Mouse (Mus musculus) 416B (cell line): Measurements from ENCODE around the gene Bmpr2.

Source experiments
- DNase-seq: peaks from one replicate; pipeline ENCODE4 v3.0.0; 2011; ENCODE audit warnings: low read depth

The Bmpr2 gene

GRCm38 (mm10) chr1:59763164-59763768, at the start of gene Bmpr2:
Bmpr2 (plus strand) TSS chr1:59763400.
- peak; percentile 83 for DNase-seq

- peak; percentile 75 for DNase-seq
Measured at GRCm38 (mm10) chr1:59719900-59720299, 43.3 kb upstream of the Bmpr2 start.

DNA sequence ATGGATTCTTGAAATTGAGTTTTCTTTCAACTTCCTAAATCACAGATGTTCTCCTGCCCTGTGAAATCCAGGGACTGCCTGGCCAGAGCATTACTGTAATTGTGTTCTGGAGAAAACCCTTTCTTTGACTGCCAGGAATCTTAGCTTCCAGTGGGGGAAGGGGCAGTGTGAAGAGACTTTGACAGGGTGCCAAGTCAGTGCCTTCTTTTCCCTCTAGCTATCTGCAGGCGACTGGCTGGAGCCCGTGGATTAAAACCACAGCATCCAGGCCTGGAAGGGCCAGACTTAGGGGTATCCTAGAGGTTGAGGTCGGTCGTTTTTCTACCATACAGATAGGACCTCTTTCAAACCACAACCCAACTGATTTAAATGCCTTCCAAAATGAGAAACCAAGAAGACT, 37.5 kb upstream of the Bmpr2 start:
- no peak for DNase-seq

DNA sequence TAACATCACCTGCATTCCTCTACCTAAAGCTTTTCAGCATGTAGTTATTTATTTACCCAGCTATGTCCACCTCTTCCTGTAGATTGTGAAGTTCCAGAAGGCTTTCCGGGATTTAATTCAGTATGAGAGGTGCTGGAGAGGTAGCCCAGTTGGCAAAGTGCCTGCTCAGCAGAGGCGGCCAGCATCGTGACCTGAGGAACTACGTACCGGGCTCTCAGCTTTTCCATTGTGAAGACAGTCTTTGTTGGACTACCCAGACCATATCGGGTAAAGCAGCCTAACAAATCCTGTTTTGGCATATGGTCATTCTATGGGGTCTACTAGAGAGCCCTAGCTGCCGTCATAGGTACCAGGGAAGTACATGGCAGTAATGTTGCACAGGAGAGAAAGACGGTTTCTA, 33.1 kb upstream of the Bmpr2 start:
- DNase-seq: no peak

DNA sequence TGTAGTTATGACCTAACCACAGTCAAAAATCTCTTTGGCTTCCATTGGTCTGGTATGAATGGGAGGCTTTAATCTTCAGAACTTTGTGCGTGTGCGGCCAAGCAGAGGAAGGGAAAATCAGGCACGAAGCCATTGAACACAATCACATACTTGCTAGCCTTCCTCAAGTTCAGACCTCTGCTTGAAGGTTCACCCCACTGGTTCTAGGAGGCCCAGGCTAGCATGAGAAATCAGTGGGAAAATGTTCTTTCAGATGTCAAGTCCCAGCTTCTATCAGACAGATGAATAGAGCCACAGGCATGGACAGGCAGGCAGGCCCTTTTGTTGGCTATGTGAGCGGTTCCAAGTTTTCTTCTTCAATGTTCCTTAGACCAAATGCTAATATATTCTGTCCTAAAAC, 32.5 kb upstream of the Bmpr2 start:
- DNase-seq: no peak

DNA sequence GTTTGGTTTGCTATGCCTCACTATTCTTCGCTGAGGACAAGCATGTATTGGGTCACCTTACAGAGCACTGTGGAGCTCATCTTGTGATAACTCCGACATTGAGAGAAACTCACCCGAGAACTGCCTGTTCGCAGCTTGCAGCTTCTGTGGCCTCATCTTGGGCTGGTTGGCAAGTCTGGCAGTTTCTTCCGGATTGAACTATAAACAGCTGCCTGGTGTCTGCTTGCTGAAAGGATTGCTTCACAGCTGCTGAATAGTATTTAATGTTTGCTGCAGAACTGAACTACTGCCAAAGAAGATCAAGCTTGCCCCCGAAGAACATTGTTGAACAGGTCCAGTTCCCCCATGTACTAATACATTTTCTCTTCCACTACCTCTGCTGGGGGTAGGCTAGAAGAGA, 29.1 kb upstream of the Bmpr2 start:
- no peak for DNase-seq

- DNase-seq: no peak
Measured at GRCm38 (mm10) chr1:59738768-59739414, 24.3 kb upstream of the Bmpr2 start.

DNA sequence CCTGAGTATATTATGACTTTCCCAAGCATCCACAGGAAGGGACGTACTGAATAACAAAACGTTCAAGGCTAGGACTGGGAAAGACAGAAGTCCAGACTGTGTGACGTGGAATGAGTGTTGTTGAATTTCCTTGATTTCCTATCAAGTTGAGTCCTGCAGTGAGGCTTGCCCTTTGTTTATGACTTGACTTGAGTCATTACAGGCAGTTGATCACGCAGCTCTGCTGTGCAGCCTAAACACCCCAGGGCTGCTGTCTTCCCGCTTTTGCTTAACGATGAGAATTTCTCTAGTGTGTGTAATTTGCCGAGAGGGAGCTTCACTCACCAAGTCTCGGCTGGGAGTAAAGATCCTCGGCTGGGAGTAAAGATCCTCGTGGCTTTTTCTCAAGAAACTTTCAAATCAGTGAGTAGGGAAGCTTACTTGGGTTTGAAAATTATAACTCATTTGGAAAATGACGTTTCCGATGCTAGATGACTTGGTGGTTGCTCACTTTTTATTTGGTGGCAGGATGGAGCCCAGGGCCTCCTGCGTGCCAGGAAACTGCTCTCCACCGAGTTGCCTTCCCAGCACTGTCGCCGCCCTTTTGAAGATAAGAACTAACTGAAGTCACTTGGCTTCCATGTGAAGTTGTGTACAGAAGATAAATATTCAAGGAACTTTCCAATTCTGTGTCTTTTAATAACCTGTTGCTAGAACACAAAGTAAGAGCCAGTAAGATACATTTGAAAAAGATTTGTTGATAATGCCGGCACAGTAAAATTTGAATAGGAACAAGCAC, 23.4 kb upstream of the Bmpr2 start:
- DNase-seq: no peak

DNA sequence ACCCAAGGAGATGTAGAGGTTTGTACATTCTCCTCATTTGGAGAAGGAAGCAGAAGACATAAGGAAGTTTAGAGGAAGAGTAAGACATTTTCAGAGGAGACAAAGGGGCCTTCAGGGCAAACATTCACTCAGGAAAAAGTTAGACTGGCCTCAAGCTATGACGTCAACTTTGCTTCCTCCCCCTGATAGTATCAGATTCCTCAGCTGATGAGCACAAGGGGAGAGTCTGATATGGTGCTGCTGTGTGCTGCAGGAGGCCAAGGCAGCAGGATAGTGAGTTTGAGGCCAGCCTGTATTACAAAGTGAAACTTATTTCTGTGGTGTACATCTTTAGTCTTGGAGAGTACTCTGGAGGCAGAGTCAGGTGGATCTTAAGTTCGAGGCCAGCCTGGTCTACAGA, 14.2 kb upstream of the Bmpr2 start:
- peak; percentile 77 for DNase-seq

- DNase-seq: peak; percentile 62
Measured at GRCm38 (mm10) chr1:59749724-59750123, 13.5 kb upstream of the Bmpr2 start.

- DNase-seq: no peak
Measured at GRCm38 (mm10) chr1:59755298-59755697, 7.9 kb upstream of the Bmpr2 start.

- DNase-seq: peak; percentile 33
Measured at GRCm38 (mm10) chr1:59758325-59758724, 4.9 kb upstream of the Bmpr2 start.

GRCm38 (mm10) chr1:59762208-59762607, 992 bp upstream of the Bmpr2 start:
- DNase-seq: peak; percentile 66

GRCm38 (mm10) chr1:59762651-59763163, 493 bp upstream of the Bmpr2 start:
- DNase-seq: peak; percentile 75

DNA sequence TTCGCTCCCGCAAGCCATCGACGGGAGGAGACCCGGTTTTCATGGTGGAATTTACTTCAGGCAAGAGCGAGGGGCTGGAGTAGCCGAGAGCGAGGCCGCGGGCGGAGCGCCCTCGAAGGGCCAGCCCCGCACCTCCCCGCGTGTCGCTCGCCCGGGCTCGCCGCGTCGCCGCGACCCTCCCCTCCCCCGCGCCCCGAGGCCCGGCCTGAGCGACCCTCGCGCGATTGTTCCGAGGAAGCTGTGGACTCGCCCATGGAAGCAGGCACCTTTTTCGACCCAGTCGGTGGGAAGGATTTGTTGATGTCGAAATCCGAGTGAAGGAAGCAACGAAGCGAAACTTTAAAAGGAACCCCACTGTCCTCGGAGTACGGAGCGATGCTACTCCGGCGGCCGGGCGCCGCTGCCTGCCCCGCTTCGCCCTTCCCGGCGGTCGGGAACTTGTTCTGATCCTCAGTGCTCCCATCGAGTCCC, 616 bp downstream of the Bmpr2 start:
- peak; percentile 62 for DNase-seq

DNA sequence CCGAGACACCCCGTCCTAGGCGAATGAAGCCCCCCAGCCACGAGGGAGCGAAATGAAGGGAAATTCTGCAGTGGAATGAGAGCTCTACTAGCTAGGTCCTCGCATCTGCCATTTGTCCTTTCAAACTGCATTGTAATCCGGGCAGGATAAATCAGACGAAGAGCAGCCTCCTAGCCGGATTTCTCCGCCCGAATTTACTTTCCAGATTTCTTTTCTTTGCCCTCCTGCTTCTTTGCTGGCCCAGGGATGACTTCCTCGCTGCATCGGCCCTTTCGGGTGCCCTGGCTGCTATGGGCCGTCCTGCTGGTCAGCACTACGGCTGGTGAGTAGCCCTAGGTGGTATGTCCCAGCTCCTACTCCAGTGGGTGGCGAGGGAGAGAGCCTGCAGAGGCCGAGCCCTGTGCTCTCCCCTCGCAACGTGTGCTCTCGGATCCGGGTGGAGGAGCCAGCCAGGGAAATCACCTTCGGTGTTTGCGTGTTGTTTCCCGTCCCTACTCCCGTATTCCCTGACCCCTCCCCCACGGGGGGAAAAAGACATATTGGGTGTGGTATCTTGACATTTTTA, 1.3 kb downstream of the Bmpr2 start:
- DNase-seq: peak; percentile 69

DNA sequence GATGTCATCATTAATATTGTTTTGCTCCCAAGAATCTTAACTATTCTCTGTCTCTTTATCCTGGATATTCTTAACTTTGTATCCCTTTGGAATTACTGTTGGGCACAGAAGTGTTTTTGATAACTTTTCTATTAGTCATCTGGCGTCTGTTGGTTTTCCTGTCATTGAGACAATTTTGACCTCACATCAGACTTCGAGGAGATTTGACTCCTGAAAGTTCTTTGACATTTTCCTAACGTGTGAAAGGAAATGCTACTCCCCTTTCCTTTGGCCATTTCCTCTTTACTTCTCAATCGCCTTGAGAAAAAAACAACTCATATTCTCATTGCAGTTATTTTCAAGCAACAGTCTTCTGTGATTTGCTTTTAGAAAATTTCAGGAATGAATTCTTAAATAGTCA, 2.1 kb downstream of the Bmpr2 start:
- DNase-seq: peak; percentile 44

DNA sequence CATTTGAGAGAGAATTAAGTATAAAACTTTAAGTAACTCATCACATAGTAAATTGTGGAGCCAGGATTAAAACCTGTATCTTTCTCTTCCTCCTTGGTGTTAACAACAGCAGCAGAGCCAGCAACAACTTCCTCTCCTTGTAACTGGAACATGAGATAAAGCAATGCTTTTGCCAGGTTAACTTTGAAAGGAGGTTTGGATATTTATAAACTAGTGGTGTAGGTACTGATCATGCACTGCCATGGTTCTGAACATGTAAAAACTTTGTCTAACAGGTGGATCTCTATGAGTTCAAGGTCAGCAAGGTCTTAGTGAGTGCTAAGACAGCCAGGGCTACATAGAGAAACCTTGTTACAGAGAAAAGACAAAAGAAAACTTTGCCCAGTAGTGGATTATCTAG, 3.4 kb downstream of the Bmpr2 start:
- DNase-seq: peak; percentile 62

DNA sequence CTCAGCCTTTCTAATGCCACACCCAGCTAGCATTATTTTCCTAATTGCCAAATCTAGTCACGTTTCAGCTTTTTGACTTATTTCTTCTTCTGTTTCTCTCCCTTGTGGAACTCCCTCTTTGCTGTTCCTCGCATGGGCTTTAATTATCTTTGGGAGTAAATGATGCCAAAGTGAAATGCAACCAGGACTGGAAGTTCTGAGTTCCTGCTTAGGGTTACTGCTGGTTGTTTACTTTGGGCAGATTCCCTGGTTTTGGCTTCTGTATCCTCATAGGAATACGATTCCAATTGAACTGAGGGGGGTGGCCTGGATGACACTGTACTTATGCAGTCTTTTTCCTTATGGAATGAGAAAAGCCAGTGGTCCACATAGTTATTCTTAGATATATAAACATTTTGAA, 8.7 kb downstream of the Bmpr2 start:
- DNase-seq: no peak

DNA sequence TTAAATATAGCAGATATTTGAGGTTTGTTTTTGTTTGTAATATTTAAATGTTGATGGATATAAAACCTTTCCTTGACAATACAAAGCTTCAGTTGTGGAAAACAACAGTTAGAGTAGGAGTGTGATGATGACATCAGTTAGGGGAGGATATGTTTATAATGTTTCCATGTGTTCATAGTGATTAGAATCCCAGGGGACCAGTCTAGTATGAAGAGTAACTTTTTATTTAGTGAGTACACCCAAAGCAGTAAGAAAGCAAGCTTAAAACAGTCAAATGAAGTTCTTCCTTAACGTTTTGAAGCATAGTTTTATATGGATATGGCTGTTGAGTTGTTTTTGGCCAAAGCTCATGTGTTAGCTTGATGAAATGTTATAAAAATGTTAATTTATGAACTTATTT, 17.9 kb downstream of the Bmpr2 start:
- no peak for DNase-seq

- no peak for DNase-seq
Measured at GRCm38 (mm10) chr1:59788975-59789374, 25.8 kb downstream of the Bmpr2 start.

DNA sequence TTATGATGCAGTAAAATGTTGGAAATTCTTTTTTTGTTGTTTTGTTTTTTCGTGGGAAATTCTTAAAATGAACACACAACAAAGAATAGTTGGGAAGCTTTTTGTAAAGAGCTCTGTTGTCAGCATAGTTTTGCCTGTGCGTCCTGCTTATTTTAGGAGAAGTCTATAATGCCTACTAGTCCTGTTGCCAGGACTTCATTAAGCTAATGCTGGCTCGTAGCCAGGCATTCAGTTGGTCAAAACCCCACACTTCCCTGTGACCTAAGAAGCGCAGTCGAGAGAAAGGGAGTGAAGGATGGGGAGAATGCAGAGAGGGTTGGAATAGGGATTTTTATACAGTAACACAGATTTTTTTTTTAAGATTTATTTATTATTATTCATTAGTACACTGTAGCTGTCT, 26.5 kb downstream of the Bmpr2 start:
- DNase-seq: peak; percentile 38

GRCm38 (mm10) chr1:59795336-59795735, 32.1 kb downstream of the Bmpr2 start:
- DNase-seq: peak; percentile 73
